Mouse (Mus musculus) frontal cortex, postnatal 14 days (tissue): ENCODE results near the gene Bpifc.
"Not testable (repeated sequence)": the region's sequence is repeated elsewhere in the genome, so short reads cannot be mapped to it uniquely, and the experiment has no call there.

ENCODE experiments used
- DNase-seq, 2 experiments: peaks; one replicate each; pipeline ENCODE4 v3.0.0; 2022; ENCODE audit warnings: low spot score in 2 of 2

The Bpifc gene

DNA sequence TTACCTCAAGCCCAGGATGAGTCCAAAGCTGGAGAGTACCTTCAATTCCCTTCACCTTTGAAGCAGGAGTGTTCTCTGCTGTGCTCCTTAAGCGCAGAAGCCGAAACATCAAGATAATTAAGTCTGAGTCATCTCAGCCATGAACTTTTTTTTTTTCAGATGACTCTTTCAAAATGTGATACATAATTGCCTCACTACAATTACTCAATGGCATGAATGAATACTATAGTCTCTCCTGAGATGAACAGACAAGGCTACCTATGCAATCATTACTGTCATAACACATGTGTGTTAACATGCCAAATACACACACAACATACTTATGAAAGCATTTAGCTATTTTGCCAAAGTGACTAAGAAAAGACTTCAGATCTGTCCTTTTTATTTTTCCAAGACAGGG lies at the start of gene Bpifc:
Gene Bpifc, minus strand, starts transcription at position 115 of the 400 bp plus-strand sequence.
- no peak for DNase-seq

DNA sequence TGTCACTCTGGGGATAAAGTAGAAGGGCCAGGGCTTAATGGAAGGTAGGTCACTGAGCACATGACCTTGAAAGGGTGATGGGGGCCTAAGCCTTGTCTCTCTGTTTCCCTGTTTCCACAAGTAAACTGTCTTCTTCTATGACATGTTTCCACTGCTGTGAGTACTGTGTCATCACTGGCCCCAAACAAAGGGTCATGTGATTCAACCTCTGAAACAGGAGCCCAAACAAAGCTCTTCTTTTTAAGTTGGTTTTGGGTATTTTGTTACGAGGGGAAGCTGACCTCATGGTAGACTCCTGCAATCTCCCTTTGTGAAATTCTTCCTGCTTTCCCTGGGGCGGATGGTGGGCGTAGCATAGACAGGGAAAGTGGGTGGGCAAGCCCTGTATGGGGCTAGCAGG lies 48.6 kb upstream of the Bpifc start:
- DNase-seq = no peak

DNA sequence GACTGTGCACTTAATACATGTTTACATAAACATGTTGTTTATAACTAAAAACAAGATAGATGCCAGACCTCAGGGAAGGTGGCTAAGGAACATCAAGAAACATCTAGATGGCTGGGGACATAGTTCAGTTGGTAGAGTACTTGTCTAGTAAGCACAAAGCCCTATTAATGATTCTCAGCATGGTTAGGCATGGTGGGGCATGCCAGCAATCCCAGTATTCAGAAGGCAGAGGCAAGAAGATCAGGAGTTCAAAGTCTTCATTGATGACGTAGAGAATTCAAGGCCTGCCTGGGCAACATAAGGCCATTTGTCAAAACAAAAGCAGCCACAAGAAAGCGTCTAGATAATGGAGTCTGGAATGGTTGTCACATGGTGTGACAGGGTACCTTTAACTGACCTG lies 46.0 kb upstream of the Bpifc start:
- DNase-seq = no peak

DNA sequence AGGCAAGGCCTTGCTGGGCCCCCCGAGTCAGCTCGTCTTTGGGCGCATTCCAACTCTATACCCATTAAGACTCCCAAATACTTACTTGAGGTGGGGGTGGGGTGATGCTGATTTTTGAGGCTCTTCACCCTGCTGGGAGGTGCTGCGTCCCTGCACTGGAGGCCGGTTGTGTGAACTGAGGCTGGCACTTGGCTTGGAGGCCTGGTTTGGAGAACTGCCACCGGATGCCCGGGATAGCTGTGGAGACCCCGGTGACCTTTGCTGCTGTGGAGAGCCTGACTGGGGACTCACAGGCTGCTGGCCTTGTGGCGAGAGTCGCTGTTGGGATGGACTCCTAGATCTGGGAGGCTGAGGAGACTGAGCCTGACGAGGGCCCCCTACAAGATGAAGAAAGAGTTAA lies 45.6 kb upstream of the Bpifc start:
- DNase-seq = no peak

DNA sequence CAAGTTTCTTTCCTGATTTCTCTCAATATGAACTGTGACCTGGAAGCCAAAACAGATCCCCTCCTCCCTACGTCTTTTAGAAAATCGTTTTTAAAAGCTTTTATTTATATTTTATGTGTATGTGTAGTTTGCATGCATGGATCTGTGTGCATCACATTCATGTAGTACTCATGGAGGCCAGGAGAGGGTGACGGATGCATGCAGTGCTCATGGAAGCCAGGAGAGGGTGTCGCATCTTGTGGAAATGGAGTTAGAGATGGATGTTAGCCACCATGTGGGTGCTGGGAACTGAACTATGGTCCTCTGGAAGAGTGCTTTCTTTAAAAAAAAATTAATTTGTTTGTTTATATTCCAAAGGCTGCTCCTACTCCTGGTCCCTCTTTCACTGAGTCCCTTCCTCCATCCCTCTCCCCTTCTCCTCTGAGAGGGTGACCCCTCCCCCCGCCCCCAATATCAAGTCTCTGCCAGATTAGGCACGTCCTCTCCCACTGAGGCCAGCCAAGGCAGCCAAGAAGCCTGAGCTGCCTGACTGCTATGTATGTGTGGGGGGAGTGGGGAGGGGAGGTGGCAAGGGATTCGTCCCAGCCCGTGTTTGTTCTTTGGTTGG lies 44.7 kb upstream of the Bpifc start:
- no peak for DNase-seq

DNA sequence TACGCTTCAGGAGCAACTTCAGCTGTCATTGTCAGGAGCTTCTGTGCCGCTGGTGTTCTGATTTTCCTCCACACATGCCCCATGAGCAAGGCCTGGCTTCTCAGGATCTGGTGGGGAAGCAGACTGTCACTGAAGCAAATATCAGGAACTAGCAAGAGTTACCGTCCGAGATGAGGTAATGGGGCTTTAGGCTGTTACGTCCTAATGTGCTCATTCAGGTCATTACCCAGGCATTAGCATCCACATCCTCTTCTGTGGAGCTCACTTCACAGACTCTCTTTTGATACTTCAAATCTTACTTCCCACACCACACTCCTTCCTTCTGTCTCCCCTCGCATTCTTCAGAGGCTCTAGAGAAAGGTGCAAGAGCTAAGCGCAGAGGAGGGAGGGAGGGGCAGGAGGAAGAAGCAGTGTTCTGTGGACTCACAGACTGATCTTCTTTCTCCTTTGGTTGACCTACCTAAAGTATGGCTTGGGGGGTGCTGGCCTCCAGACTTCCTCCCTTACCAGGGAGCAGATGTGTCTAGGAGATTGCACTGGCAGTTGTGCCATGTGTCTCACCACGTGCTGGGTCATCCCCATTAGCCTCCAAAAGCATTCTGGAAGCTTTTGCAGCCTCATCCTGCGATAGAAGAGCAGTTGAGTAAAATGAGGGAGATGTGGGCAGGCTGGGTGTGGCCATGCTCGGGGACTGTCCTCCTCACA lies 41.3 kb upstream of the Bpifc start:
- no peak for DNase-seq

DNA sequence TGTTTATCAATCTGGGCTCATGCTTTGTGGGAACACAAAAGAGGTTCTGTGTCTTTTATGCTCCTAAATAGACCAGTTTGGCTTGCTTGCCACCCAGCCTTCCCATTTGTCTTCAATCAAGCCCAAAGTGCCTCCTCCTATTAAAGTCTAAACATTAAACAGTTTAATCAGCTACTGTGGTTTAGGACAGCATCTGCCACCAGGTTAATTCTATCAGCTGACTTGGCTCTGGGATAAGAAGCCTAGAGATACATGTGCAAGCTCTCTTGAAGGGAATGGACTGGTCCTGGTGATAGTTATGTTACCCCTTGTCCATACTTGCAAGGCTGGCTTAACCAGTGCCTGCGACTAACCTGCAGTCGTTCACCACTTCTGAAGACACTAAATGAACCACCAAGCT lies 38.8 kb upstream of the Bpifc start:
- no peak for DNase-seq

DNA sequence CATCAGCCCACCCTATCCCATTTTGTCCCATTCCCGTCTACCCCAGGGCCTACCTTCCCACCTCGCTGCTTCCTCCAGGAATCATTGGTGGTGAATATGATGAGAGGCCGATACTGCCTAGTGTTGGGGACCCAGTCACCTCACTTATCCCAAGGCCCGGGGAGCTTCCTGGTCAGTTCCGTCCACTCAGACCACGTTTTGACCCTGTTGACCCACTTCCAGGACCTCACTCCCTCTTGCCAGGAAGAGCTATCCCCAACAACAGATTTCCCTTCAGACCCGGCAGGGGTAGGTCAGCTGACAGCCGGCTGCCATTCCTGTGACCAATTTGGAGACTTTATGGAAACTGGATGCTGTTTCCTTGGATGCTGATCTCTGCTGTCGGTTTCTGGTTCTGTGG lies 36.1 kb upstream of the Bpifc start:
- no peak for DNase-seq

DNA sequence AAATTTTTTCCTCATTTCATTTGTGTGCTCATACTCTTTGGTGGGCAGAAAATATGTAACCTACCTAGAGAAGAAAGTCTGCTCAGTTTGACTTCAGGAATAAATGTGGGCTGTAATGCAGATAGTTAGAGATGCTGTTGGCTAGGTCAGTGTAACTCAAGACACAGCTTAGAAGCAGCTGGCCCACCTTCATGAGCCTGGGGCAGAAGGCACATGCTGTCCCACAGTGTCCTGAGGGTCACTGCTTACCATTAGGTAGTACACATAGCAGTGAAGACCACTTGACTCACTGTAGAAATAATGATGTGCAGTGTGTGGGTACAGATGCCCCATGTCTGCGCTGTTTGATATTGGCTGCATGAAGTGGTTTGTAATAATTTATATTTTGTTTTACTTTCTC lies 34.7 kb upstream of the Bpifc start:
- no peak for DNase-seq

DNA sequence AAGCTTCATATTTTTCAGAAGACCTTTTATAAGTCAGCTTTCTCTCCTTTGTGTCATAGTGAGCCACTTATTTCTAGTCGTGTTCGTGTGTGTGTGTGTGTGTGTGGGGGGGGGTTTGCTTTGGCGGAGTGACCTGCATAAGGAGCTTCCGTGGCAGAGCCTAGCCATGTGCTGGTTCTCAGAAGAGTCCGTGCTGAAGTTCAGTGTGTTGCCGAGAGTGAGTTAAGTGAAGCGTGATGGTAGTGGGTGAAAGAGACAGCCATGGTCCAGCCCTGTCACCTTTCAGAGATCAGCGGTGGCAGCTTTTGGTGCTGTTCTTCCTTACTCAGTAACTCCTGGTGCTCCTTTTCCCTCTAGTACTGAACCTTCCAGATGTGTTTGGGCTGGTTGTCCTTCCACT lies 32.4 kb upstream of the Bpifc start:
- DNase-seq = no peak

DNA sequence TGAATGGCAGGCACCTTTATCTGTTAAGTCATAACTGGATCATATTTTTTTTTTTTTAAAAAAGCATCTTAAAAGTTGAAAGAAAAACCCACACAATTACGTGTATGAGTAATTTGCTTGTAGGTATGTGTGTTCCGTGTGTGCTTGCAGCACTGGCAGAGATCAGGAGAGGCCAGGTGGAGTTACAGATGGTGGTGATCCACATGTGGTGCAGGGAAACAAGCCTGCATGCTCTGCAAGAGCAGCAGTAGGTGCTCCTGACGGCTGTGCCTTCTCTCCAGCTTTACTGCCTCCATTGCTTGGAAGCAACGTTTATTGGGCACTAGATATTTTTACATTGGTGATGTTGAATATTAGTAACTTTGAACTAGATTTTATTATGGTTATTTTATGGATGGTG lies 32.0 kb upstream of the Bpifc start:
- DNase-seq = no peak

DNA sequence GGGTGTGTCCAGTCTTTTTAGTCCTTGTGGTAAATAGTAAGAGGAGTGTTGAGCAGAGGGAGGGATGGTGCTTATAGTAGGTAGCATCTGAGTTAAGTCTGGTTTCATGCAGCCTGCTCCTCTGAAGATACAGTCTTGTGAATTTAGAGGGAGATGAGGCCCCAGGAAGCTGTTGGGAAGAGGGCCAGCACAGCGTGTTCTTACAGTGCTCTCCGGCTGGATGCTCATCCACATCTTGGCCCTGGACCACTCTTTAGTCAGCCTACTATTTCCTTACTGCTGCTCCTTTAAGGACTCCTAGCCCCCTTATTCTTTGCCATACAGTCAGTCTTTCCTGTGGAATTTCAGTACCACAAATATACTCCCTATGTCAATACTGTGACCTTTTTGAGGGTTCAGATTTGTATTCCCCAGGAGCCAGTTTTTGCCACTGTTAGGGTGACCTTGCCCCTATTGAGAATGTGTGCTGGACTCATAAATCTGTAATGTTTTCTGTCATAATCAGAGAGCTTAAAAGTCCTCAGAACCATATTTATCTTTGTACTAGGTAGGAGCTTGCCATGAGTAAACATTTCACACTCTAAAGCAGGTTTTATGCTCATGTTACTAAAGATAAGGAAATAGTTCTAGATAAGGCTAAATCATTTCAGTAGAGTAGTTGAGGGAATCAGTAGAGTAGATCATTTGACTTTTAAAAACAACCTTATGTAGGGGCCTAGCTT lies 22.5 kb upstream of the Bpifc start:
- no peak for DNase-seq

DNA sequence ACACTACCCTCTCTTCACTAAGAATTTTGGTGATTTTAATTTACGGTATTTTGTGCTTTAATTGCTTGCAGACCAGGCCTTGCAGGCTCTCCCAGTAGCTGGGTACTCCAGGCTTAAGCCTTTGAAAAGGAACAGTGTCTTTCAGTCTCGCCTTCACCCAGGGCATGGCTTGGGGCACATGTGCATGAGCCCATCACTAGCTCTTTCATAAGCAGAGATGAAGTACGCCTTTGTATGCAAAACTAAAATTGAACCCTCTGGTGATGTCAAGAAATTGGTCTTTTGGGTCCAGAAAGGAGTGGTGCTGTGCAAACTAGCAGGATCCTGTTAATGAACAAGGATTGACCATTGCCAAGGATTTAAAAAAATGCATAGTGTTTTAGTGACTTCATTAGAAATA lies 20.8 kb upstream of the Bpifc start:
- no peak for DNase-seq

DNA sequence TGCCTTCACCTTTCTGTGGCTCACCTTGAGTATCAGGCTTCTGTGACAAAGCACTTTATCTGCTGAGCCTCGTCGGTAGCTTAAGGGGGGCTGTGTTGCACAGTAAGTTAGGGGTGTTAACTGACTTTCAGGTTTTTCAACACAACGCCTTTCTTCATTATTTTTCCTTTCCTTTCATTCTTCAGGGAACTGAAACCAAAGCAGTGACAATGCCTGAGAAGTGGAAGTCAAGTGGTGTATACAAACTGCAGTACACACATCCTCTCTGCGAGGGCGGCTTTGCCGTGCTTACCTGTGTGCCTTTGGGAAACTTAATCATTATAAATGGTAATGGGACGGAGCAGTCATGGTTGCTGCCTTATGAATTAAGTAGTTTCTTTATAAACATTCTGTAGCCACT lies 19.0 kb upstream of the Bpifc start:
- no peak for DNase-seq

DNA sequence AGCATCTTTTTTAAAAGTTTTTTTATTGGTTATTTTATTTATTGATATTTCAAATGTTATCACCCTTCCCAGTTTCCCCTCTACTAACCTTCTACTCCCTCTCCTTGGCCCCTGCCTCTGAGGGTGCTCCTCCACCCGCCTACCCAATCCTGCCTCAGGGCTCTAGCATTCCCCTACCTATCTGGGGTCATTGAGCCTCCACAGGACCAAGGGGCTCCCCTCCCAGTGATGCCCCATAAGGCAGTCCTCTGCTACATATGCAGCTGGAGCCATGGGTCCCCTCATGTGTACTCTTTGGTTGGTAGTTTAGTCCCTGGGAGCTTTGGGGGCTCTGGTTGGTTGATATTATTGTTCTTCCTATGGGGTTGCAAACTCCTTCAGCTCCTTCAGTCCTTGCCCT lies 15.1 kb upstream of the Bpifc start:
- not testable (repeated sequence) for DNase-seq

DNA sequence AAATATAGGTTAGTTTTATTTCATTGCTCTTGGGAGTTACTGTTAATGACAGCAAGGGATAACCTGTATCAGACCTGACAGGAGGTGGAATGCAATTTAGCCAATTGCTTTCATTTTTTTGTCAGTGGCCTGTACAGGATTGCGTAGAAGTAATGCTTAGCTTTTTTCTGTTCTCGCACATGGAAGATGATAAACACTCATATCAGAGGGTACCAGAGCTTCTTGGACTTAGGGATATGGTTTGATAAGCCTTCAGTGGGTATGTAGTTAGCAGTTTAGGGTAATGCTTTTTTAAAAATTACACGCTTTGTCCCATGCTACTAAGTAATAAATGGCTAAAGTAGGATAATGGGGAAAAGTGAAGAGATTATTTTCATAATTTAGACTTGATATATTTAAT lies 14.7 kb upstream of the Bpifc start:
- DNase-seq = no peak

DNA sequence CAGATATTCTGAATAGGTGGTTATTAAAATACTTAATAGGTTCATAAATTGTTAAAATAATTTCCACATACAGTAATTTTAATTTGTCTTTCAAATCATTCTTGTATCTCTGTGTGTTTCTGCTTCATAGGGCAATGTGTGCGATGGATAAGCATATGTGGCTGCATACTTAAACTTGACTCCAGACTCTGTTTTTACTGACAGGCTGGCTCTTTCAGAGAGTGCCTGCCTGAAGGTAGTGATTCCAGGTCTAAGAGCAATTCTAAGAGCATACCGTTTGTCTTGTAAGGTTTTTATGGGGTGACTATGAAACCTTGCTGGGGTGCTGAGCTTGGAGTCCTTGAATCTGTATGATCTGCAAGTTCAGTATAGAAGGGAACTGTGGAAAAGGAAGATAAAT lies 14.2 kb upstream of the Bpifc start:
- DNase-seq = no peak

DNA sequence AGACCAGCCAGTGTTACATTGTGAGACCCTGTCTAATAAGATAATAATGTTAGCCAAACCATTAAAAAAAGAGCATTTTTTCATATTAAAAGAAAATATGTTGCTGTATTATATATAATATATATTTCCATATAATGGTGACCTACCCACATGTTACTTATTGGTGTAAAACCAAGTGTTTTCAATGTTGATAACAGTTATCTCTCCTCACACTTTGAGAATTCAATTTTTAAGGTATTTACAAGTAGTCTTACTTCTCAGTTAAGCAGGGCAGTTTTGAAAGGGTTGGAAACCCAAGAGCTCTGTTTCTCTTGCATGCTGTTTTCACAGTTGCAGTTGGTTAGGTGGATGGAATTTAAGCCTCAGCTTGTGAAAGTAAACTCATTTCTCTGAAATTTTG lies 11.5 kb upstream of the Bpifc start:
- DNase-seq = no peak

DNA sequence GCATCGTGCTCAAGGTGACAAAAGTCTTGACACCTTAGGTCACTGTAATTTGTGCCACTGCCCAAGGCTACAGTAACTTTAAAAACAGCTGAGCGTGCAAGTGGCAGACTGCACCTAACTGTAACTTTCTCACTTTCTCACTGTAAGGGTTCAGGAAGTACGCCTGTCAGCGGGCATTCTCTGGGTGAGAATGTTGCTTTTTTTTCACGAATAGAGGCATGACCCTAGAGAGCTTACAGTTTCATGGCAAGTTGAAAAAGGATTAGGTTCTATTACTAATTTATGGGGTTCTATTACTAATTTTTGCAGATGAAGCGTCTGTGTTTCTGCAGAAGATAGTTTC lies 10.8 kb upstream of the Bpifc start:
- no peak for DNase-seq

DNA sequence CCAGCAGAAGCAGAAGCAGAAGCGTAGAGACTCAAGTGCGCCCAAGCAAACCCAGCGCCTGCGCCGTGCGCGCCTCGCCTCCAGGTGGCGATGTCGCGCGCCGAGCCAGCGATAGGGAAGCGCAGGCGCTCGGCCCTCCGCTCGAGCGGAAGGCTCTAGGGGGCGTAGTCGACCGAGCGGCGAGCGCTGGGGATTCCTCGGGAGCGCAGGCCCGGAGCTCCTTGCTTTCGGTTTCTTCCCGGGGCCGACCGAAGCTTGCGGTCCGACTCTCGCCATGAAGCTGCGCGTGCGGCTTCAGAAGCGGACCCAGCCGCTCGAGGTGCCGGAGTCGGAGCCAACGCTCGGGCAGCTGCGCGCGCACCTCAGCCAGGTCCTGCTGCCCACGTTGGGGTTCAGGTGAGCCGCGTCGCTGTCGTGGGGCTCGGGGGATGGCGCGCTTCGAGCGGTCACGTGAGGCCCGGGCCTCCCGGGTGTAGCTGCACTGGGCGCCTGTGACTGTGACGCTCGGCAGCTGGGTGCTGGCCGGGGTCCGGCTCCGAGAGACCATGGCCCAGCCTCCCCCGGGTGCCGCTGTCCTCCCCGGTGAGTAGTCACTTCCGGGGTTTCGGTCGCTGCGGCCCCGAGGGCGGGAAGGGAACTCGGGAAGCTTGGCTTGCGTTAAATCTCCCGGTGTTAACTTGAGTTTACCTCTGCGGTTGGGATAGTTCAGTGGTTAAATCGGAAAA lies 10.2 kb upstream of the Bpifc start, which contains the start of gene Fbxo7:
Gene Fbxo7, plus strand, starts transcription at position 224 of the 725 bp plus-strand sequence.
- DNase-seq = peak; percentile 62 to 79

DNA sequence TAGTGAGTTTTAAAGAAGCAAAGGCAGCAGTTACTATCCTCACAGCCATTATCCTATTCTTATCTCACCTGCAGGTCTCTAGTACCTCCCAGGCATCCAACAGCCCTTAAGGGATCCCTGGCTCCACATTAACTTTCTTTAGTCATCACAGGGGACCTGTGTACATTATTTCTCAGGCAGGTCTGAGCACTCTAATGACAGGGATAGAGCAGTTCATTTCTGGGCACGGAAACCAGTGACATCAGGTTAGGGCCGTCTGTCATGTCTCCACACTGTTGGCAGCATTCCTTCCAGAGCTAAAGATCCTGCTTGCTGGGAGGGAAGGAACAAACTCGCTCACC lies 9.7 kb upstream of the Bpifc start:
- DNase-seq = no peak

DNA sequence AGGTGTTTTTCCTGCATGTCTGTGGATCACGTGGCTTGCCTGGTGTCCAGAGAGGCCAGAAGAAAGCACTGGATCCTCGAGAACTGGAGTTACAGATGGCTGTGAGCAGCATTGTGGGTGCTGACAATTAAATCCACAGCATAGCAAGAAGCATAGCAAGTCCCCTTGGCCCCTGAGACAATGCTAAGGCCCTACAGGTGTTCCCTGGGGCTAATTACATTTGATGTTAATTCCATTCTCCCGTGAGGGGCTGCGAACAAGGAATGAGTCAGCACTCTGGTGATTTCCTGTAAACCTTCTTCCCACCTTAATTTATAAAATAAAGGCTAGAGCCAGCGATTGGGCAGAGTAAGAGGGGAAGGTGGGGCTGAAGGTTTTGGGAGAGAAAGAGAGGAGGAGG lies 7.1 kb upstream of the Bpifc start:
- no peak for DNase-seq

DNA sequence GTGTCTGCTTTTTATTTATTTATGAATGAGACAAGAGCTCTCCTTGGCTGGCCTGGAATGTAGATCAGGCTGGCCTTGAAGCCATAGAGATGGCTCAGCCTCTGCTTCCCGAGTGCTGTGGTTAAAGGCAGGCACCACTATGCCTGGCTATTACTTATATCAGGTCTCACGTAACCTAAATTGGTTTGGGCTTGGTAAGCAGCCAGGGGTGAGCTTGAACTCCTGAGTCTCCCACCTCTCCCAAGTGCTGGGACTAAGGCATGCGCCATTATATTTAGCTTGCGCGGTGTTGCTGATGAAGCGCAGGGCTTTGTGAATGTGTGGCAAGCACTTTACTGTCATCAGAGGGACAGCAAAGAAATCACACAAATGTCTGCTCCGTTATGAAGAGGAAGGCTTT lies 6.1 kb upstream of the Bpifc start:
- no peak for DNase-seq
